Mouse (Mus musculus): Measurements from ENCODE around the gene Ptprc. TPM values are rescaled to one million over a fixed set of nuclear protein-coding genes. Genes with fewer than 3 reads are reported as not detected.

Gene Ptprc
- polyA plus RNA-seq, 1 experiment from 2014 or later: 0.82 TPM

GRCm38 (mm10) chr1:138119895-138120294, 55.6 kb downstream of the Ptprc start:
- H3K4me1 ChIP-seq: no peaks in the 10 kb centered on the region
- no peaks in the 10 kb centered on the region for H3K9me3 ChIP-seq
- no peaks in the 10 kb centered on the region for H3K36me3 ChIP-seq (replicated peaks)
- H3K9ac ChIP-seq: no peak overlapping the region
- WGBS: 55% methylated on average over 12 of the region's 12 CpGs
- H3K4me3 ChIP-seq (replicated peaks): no peak overlapping the region
- H3K4me2 ChIP-seq: no peak overlapping the region
- H3K27ac ChIP-seq: no peak overlapping the region
- no peak for ATAC-seq (ENCODE audit: low FRiP score)
- no peaks in the 10 kb centered on the region for H3K27me3 ChIP-seq

- H3K9ac ChIP-seq: no peak overlapping the region
- H3K27me3 ChIP-seq: no peaks in the 10 kb centered on the region
- H3K4me2 ChIP-seq: no peak overlapping the region
- H3K9me3 ChIP-seq: no peaks in the 10 kb centered on the region
- no peak for ATAC-seq (ENCODE audit: low FRiP score)
- no peaks in the 10 kb centered on the region for H3K36me3 ChIP-seq (replicated peaks)
- H3K27ac ChIP-seq: no peak overlapping the region
- H3K4me1 ChIP-seq: no peaks in the 10 kb centered on the region
- H3K4me3 ChIP-seq (replicated peaks): no peak overlapping the region
- 65% methylated on average over 1 of the region's 1 CpGs for WGBS
These were observed 82.3 kb downstream of the Ptprc start for GRCm38 (mm10) chr1:138093219-138093618.

DNA sequence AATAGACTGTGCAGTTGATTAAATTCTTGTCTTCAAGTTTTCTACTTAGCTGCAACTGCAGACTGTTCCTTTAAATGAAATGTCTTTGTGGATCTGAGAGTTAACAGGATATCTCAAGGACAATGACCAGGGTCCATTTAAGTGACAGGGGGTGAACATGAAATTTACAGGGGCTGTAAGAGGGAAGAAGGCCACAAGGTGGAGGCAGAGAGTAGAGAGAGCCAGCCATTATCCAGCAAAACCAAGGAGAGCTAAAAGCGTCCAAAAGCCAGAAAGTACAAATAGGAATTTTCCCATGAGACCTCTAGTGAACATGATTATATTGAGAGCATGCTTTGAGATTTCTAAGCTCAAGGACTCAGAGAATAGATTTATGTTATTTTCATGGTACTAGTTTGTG, 89.7 kb downstream of the Ptprc start:
- H3K36me3 ChIP-seq (replicated peaks): no peaks in the 10 kb centered on the region
- H3K27me3 ChIP-seq: no peaks in the 10 kb centered on the region
- H3K4me1 ChIP-seq: no peaks in the 10 kb centered on the region
- 0 out of 2 replicates have a peak, but pooled peaks have one; percentile 41 for ATAC-seq (ENCODE audit: low FRiP score)
- H3K4me2 ChIP-seq: no peak overlapping the region
- H3K27ac ChIP-seq: no peak overlapping the region
- H3K9me3 ChIP-seq: no peaks in the 10 kb centered on the region
- H3K9ac ChIP-seq: no peak overlapping the region
- WGBS: 10% methylated on average over 1 of the region's 1 CpGs
- H3K4me3 ChIP-seq (replicated peaks): no peak overlapping the region

DNA sequence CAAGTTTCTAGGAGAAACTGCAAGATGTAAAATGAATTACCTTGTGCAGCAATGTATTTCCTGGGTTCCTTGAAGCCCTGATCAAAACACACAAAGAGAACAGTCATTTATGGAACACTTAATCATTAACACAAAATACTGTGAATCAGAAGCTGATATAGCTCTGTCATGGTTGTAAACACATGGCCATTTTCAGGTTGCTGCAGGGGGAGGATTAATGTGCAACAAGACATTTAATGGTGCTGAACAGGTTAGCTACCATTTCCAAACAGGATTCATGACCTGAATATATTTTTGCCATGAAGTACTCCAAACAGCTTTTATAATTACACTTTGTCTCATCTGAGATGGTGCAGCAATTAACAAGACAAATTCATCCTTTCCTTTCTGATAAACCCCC, 91.8 kb downstream of the Ptprc start:
- Histone ChIP-seq H3K9me3 (no peaks in the 10 kb centered on the region), H3K4me2 (no peak overlapping the region), H3K4me3 (replicated peaks) (no peak overlapping the region), H3K9ac (no peak overlapping the region), H3K27ac (no peak overlapping the region), H3K4me1 (no peaks in the 10 kb centered on the region), H3K36me3 (replicated peaks) (no peaks in the 10 kb centered on the region), H3K27me3 (no peaks in the 10 kb centered on the region)
- no peak for ATAC-seq (ENCODE audit: low FRiP score)

DNA sequence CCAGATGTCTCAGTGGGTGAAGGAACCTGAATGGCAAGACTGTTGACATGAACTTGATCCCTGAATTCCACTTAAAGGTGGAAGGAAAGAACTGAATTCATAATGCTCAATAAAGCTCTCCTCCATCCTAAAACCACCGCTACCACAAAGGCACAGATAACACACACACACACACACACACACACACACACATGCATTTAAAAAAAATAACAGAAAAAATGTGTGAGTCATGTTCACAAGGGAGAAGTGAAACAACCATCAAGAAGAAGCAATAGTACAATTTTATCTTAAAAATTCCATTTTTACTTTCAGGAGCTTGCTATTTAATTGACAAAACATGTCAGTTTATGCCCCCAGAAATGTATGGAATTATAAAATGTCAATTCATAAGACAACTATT, 95.2 kb downstream of the Ptprc start:
- Histone ChIP-seq H3K9me3 (no peaks in the 10 kb centered on the region), H3K27me3 (no peaks in the 10 kb centered on the region), H3K4me3 (replicated peaks) (no peak overlapping the region), H3K36me3 (replicated peaks) (no peaks in the 10 kb centered on the region), H3K4me2 (no peak overlapping the region), H3K27ac (no peak overlapping the region), H3K4me1 (no peaks in the 10 kb centered on the region), H3K9ac (no peak overlapping the region)
- WGBS: 94% methylated on average over 1 of the region's 1 CpGs
- no peak for ATAC-seq (ENCODE audit: low FRiP score)

DNA sequence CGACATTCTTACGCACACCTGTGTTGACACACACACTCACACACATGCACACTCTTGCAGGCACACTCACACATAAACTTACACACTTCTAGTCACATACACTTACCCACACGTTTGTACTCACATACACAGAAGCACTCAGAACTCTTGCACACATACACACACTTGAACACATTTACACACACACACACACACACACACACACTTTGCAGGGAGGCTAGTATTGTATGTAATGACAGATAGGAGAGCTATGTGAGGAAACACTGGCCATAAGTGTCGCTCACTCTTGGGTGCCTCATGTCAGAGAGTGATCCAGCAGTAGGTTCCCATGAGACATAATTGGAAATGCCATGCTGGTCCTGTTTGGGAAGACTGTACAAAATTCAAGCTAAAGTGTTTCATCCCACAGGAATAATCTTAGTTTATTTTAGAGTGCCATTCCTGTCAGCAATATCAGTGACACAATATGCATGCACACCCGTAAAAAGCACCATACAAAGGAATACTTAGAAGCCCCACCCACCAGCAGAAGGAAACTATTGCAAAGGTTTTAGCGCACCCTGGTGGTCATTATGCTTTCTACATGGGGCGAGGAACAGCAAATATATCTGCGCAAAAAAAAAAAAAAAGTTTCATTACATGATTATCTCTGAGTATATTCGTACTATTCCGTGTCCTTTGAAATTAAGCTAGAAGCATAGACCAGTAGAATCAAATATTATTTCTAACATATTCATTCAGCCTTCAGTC, 131.1 kb downstream of the Ptprc start:
- 41% methylated on average over 10 of the region's 10 CpGs for WGBS
- no peaks in the 10 kb centered on the region for H3K9me3 ChIP-seq
- no peaks in the 10 kb centered on the region for H3K36me3 ChIP-seq (replicated peaks)
- peaks cover 6% of the 10 kb centered on the region; the same call in 1 of the 2 replicates for H3K4me1 ChIP-seq
- H3K4me2 ChIP-seq: no peak overlapping the region
- no peak overlapping the region for H3K9ac ChIP-seq
- no peak overlapping the region for H3K27ac ChIP-seq
- H3K4me3 ChIP-seq (replicated peaks): no peak overlapping the region
- H3K27me3 ChIP-seq: no peaks in the 10 kb centered on the region
- ATAC-seq (ENCODE audit: low FRiP score): peak; percentile 83

- Histone ChIP-seq H3K4me1 (peaks cover 10% of the 10 kb centered on the region; the same call in 1 of the 2 replicates), H3K36me3 (replicated peaks) (no peaks in the 10 kb centered on the region), H3K9ac (no peak overlapping the region), H3K4me3 (replicated peaks) (no peak overlapping the region), H3K27me3 (no peaks in the 10 kb centered on the region), H3K9me3 (no peaks in the 10 kb centered on the region), H3K27ac (no peak overlapping the region), H3K4me2 (no peak overlapping the region)
- ATAC-seq (ENCODE audit: low FRiP score): no peak
- WGBS: 61% methylated on average over 5 of the region's 5 CpGs
These were observed 135.0 kb downstream of the Ptprc start for GRCm38 (mm10) chr1:138040556-138040955.

GRCm38 (mm10) chr1:138039201-138039600, 136.3 kb downstream of the Ptprc start:
- Histone ChIP-seq H3K9me3 (no peaks in the 10 kb centered on the region), H3K4me1 (peaks cover 9% of the 10 kb centered on the region; the same call in 1 of the 2 replicates), H3K9ac (no peak overlapping the region), H3K4me2 (no peak overlapping the region), H3K4me3 (replicated peaks) (no peak overlapping the region), H3K27ac (no peak overlapping the region), H3K27me3 (no peaks in the 10 kb centered on the region), H3K36me3 (replicated peaks) (no peaks in the 10 kb centered on the region)
- no peak for ATAC-seq (ENCODE audit: low FRiP score)
- WGBS: 18% methylated on average over 1 of the region's 1 CpGs

DNA sequence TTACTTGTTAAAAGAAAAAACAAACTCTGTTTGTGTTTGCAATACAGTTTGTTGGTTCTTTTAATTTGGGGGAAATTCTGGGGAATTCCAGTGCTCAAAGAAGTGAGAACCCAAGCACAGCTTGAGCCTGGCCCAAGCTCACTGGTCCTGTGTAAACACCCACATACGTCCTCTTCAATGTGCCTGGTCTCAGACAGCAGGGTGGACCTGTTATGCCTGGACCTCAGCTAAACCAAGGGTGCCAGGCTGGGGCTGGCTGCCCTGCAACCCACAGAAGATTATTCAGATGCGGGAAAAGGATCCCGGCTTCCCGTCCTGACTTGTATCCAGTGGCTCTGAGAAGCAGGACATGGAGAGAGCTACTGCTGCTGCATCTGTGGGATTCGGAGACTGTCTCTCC, 138.0 kb downstream of the Ptprc start:
- Histone ChIP-seq H3K27ac (no peak overlapping the region), H3K4me3 (replicated peaks) (no peak overlapping the region), H3K4me2 (no peak overlapping the region), H3K9me3 (no peaks in the 10 kb centered on the region), H3K4me1 (peaks cover 7% of the 10 kb centered on the region; the same call in 1 of the 2 replicates), H3K9ac (no peak overlapping the region), H3K27me3 (no peaks in the 10 kb centered on the region), H3K36me3 (replicated peaks) (no peaks in the 10 kb centered on the region)
- no peak for ATAC-seq (ENCODE audit: low FRiP score)
- WGBS: 73% methylated on average over 5 of the region's 5 CpGs

GRCm38 (mm10) chr1:138029649-138030048, 145.9 kb downstream of the Ptprc start:
- Histone ChIP-seq H3K9ac (no peak overlapping the region), H3K4me2 (no peak overlapping the region), H3K27me3 (no peaks in the 10 kb centered on the region), H3K9me3 (no peaks in the 10 kb centered on the region), H3K36me3 (replicated peaks) (no peaks in the 10 kb centered on the region), H3K4me3 (replicated peaks) (no peak overlapping the region), H3K27ac (no peak overlapping the region), H3K4me1 (peaks cover 6% of the 10 kb centered on the region; the same call in 1 of the 2 replicates)
- 53% methylated on average over 4 of the region's 4 CpGs for WGBS
- no peak for ATAC-seq (ENCODE audit: low FRiP score)

DNA sequence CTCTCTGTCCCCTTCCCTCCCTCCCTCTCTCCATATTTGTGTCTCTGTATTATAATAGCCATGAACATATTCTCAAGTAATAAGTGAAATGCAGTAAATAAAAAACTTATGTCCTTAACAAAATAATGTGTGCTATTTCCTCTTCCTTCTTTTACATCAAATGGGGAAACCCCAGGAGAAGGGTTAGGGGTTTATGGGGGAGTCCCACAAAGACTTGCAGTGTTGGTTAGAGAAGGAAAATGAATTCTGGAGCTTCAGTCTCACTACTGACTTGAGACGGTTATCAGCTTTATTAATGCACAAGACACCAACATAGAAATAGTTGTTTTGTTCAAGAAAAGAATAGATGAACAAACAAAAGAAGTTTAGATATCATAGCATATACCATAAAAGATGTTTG, 150.2 kb downstream of the Ptprc start:
- ATAC-seq (ENCODE audit: low FRiP score): no peak
- Histone ChIP-seq H3K9me3 (no peaks in the 10 kb centered on the region), H3K4me3 (replicated peaks) (no peak overlapping the region), H3K4me1 (peaks cover 16% of the 10 kb centered on the region), H3K36me3 (replicated peaks) (no peaks in the 10 kb centered on the region), H3K27ac (no peak overlapping the region), H3K4me2 (no peak overlapping the region), H3K9ac (no peak overlapping the region), H3K27me3 (no peaks in the 10 kb centered on the region)
- WGBS: 97% methylated on average over 1 of the region's 1 CpGs

DNA sequence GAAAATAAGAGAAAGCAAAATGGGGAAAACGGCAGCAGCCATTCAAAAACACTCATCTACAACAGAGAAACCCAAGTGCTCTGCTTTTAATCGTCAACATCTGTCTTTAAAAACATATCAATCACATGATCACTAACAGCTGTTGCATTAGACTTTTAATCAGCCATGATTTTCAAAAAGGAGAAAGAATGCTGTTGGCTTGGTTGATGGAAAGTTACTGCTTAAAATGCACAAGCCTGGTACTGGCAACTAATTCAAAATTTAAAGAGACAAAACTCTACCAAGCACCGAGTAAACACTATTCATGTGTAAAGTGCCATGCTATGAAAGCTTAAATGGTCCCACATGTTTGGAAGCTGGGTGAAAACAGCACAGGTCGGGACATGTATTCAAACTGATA, 151.9 kb downstream of the Ptprc start:
- Histone ChIP-seq H3K4me2 (no peak overlapping the region), H3K27me3 (no peaks in the 10 kb centered on the region), H3K9me3 (no peaks in the 10 kb centered on the region), H3K4me1 (peaks cover 11% of the 10 kb centered on the region), H3K9ac (no peak overlapping the region), H3K36me3 (replicated peaks) (no peaks in the 10 kb centered on the region), H3K27ac (no peak overlapping the region), H3K4me3 (replicated peaks) (no peak overlapping the region)
- WGBS: 40% methylated on average over 4 of the region's 4 CpGs
- ATAC-seq (ENCODE audit: low FRiP score): no peak

DNA sequence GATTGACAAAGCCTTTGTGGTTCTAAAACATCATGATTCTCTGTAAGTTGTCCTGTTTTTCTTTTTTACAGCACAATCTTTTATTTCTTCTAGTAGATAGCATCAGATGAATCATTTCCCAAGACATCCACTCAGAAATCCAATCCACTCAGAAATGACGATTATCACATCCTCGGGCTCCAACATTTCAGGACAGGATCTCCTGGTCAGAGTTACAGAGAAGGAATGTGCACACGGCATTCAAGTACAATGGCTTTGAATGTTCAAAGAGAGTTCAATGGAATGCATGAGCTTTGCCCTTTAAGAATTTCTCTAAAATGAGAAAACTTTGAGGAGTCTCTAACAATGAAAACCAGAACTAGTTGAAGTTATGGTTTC, 152.6 kb downstream of the Ptprc start:
- H3K4me1 ChIP-seq: peaks cover 11% of the 10 kb centered on the region
- ATAC-seq (ENCODE audit: low FRiP score): no peak
- H3K36me3 ChIP-seq (replicated peaks): no peaks in the 10 kb centered on the region
- peak overlapping the region; percentile 15; the same call in 1 of the 2 replicates for H3K4me2 ChIP-seq
- no peaks in the 10 kb centered on the region for H3K27me3 ChIP-seq
- no peak overlapping the region for H3K9ac ChIP-seq
- no peak overlapping the region for H3K27ac ChIP-seq
- H3K4me3 ChIP-seq (replicated peaks): no peak overlapping the region
- 15% methylated on average over 3 of the region's 3 CpGs for WGBS
- H3K9me3 ChIP-seq: no peaks in the 10 kb centered on the region
